Mouse (Mus musculus) hindbrain, postnatal 0 days (tissue): ENCODE data around the gene Zfp868. TPM values are rescaled to one million over a fixed set of nuclear protein-coding genes. Genes with fewer than 3 reads are reported as not detected.
"Not testable (repeated sequence)": the region's sequence is repeated elsewhere in the genome, so short reads cannot be mapped to it uniquely, and the experiment has no call there.

Source experiments
- ATAC-seq: fragments of 200-750 bp; cut with Nextera tagmentation; 2 replicates; pipeline ENCODE4 v1.8.0; 2017; ENCODE audit warnings: mild to moderate bottlenecking, moderate TSS enrichment, moderate library complexity
- DNase-seq: peaks from one replicate; pipeline ENCODE4 v3.0.0-alpha.2; 2015; ENCODE audit warnings: low spot score
- H3K27ac ChIP-seq: fragments of 300-500 bp; sonication (generic); 2 replicates; pipeline ENCODE4 v1.5.1; 2014; ENCODE audit warnings: mild to moderate bottlenecking
- H3K27me3 ChIP-seq: fragments of 300-500 bp; sonication (generic); 2 replicates; pipeline ENCODE4 v1.6.1; 2014; ENCODE audit warnings: low read length, mixed read lengths; ENCODE audit not compliant: insufficient read depth
- H3K36me3 ChIP-seq: fragments of 300-500 bp; sonication (generic); 2 replicates; pipeline ENCODE4 v1.6.1; 2014; ENCODE audit warnings: low read length, mixed read lengths; ENCODE audit not compliant: insufficient read depth
- H3K4me1 ChIP-seq: fragments of 300-500 bp; sonication (generic); 2 replicates; pipeline ENCODE4 v1.6.1; 2014; ENCODE audit warnings: antibody characterized with exemption, low read length, mixed read lengths; ENCODE audit not compliant: insufficient read depth
- H3K4me2 ChIP-seq: fragments of 300-500 bp; sonication (generic); 2 replicates; pipeline ENCODE4 v1.6.1; 2014; ENCODE audit warnings: low read depth, mild to moderate bottlenecking, low read length, moderate library complexity, mixed read lengths
- H3K4me3 ChIP-seq: fragments of 300-500 bp; sonication (generic); 2 replicates; pipeline ENCODE4 v1.5.1; 2014; ENCODE audit warnings: low read length
- H3K9ac ChIP-seq: fragments of 300-500 bp; sonication (generic); replicated peaks from 2 replicates; pipeline ENCODE4 v1.6.1; 2014; ENCODE audit warnings: mild to moderate bottlenecking, low read length, moderate library complexity, mixed read lengths
- H3K9me3 ChIP-seq: fragments of 300-500 bp; sonication (generic); 2 replicates; pipeline ENCODE4 v1.6.1; 2016; ENCODE audit warnings: low read length, mixed read lengths
- CTCF ChIP-seq: IDR thresholded peaks from 2 replicates; pipeline ENCODE4 v1.5.1; 2016; ENCODE audit warnings: antibody characterized with exemption, control low read depth, low read depth
- WGBS: fragments of 180-500 bp; shearing (Covaris S2); extraction: QIAGEN DNeasy Blood & Tissue Kit; methylation state at CpG from one replicate; pipeline ENCODE4 v1.1.7; 2014; 5-methylcytosine and 5-hydroxymethylcytosine counted together
- polyA plus RNA-seq: library from polyadenylated mRNA; unstranded; fragments of >200 nt; fragmentation: Nextera tagmentation; extraction: Ambion mirVana; gene quantifications from 2 replicates; pipeline ENCODE4 v1.2.1, GENCODE M21; 2015
- total RNA-seq: library from RNA; depleted of rRNA; stranded (reverse); fragments of >200 nt; gene quantifications from 2 replicates; pipeline ENCODE4 v1.2.3, GENCODE M21; 2014; rRNA removed

Gene Zfp868
- total and polyA plus RNA-seq, 2 experiments from 2014 or later, result 21.7 to 23.1 TPM

GRCm38 (mm10) chr8:69614687-69615086, 10.7 kb downstream of the Zfp868 start:
- peak; percentile 56 for TF ChIP-seq CTCF
- Histone ChIP-seq H3K4me2 (no peak overlapping the region), H3K4me3 (no peak overlapping the region), H3K27ac (no peak overlapping the region), H3K4me1 (no peaks in the 10 kb centered on the region), H3K27me3 (no peaks in the 10 kb centered on the region), H3K9ac (no peak overlapping the region), H3K9me3 (no peaks in the 10 kb centered on the region), H3K36me3 (peaks cover 25% of the 10 kb centered on the region; the same call in 1 of the 2 replicates)
- DNase-seq (no peak), ATAC-seq (no peak)
- 59% methylated on average over 2 of the region's 2 CpGs for WGBS

- WGBS, result 93% methylated on average over 2 of the region's 3 CpGs
- not testable (repeated sequence) for H3K4me2 ChIP-seq, H3K9me3 ChIP-seq, DNase-seq, H3K36me3 ChIP-seq, H3K27ac ChIP-seq, H3K9ac ChIP-seq, H3K27me3 ChIP-seq, H3K4me3 ChIP-seq, H3K4me1 ChIP-seq, ATAC-seq
Measured at GRCm38 (mm10) chr8:69597598-69597997, 27.8 kb downstream of the Zfp868 start.

GRCm38 (mm10) chr8:69584611-69585202, 40.6 kb downstream of the Zfp868 start:
- H3K36me3 ChIP-seq, result no peaks in the 10 kb centered on the region
- H3K4me2 ChIP-seq, result peak overlapping the region; percentile 68
- no peaks in the 10 kb centered on the region for H3K9me3 ChIP-seq
- H3K4me3 ChIP-seq, result peak overlapping the region; percentile 45
- peak overlapping the region; percentile 57 for H3K9ac ChIP-seq
- no peaks in the 10 kb centered on the region for H3K4me1 ChIP-seq
- H3K27me3 ChIP-seq, result no peaks in the 10 kb centered on the region
- ATAC-seq (peak; percentile 75), DNase-seq (peak; percentile 46)
- 3% methylated on average over 54 of the region's 54 CpGs for WGBS
- TF ChIP-seq CTCF, result 0 out of 2 replicates have a peak, but pooled peaks have one; percentile 4
- peak overlapping the region; percentile 60; the same call in 1 of the 2 replicates for H3K27ac ChIP-seq

- H3K4me1 ChIP-seq, ATAC-seq, H3K27me3 ChIP-seq, DNase-seq, H3K9me3 ChIP-seq, H3K36me3 ChIP-seq: not testable (repeated sequence)
- Histone ChIP-seq H3K4me3 (peak overlapping the region; percentile 45), H3K4me2 (peak overlapping the region; percentile 68), H3K27ac (peak overlapping the region; percentile 60; the same call in 1 of the 2 replicates), H3K9ac (peak overlapping the region; percentile 57)
- WGBS, result 18% methylated on average over 7 of the region's 7 CpGs
Measured at GRCm38 (mm10) chr8:69584201-69584600, 41.1 kb downstream of the Zfp868 start.

Other genes with a start within 250 kb of the Zfp868 start
- gene Gm9495, start 172.0 kb downstream of the Zfp868 start, total RNA-seq, result not detected in 2 replicates
- gene Gm9495, start 172.0 kb downstream of the Zfp868 start, polyA plus RNA-seq, result 0.08 TPM in 1 of 2 replicates, not detected in the other
- not detected in 2 replicates for gene Gm7697, start 102.6 kb downstream of the Zfp868 start, total RNA-seq
- not detected in 2 replicates for gene Gm7697, start 102.6 kb downstream of the Zfp868 start, polyA plus RNA-seq
- 3.0 and 6.3 TPM in 2 replicates for gene Zfp964, start 28.9 kb upstream of the Zfp868 start, total RNA-seq
- 0.93 and 1.4 TPM in 2 replicates for gene Zfp964, start 28.9 kb upstream of the Zfp868 start, polyA plus RNA-seq
- gene Zfp869, start 85.2 kb upstream of the Zfp868 start, total RNA-seq, result 9.5 and 16.1 TPM in 2 replicates
- gene Zfp869, start 85.2 kb upstream of the Zfp868 start, polyA plus RNA-seq, result 17.5 and 18.4 TPM in 2 replicates
- gene Zfp963, start 124.4 kb upstream of the Zfp868 start, total RNA-seq, result 3.0 and 4.9 TPM in 2 replicates
- gene Zfp963, start 124.4 kb upstream of the Zfp868 start, polyA plus RNA-seq, result 3.7 and 4.8 TPM in 2 replicates
- not detected in 2 replicates for gene Gm20422, start 149.3 kb upstream of the Zfp868 start, total RNA-seq
- gene Gm20422, start 149.3 kb upstream of the Zfp868 start, polyA plus RNA-seq, result 0.34 and 0.61 TPM in 2 replicates
- gene Atp13a1, start 165.6 kb upstream of the Zfp868 start, total RNA-seq, result 85.9 and 93.1 TPM in 2 replicates
- 38.9 and 39.1 TPM in 2 replicates for gene Atp13a1, start 165.6 kb upstream of the Zfp868 start, polyA plus RNA-seq
- gene Zfp866, start 165.6 kb upstream of the Zfp868 start, total RNA-seq, result 38.6 and 39.8 TPM in 2 replicates
- 18.5 and 18.6 TPM in 2 replicates for gene Zfp866, start 165.6 kb upstream of the Zfp868 start, polyA plus RNA-seq
- gene Gmip, start 183.1 kb upstream of the Zfp868 start, total RNA-seq, result 28.8 and 42.7 TPM in 2 replicates
- 23.6 and 27.9 TPM in 2 replicates for gene Gmip, start 183.1 kb upstream of the Zfp868 start, polyA plus RNA-seq
- gene Lpar2, start 196.9 kb upstream of the Zfp868 start, total RNA-seq, result 5.2 and 5.4 TPM in 2 replicates
- 0.45 and 0.50 TPM in 2 replicates for gene Lpar2, start 196.9 kb upstream of the Zfp868 start, polyA plus RNA-seq
- gene Pbx4, start 206.9 kb upstream of the Zfp868 start, total RNA-seq, result 46.5 and 86.4 TPM in 2 replicates
- 81.9 and 88.5 TPM in 2 replicates for gene Pbx4, start 206.9 kb upstream of the Zfp868 start, polyA plus RNA-seq